Mouse (Mus musculus) urinary bladder, adult 18-20 months (tissue): ENCODE data around the gene Tpcn1.

Experiments used
- DNase-seq, 2 experiments: peaks; one replicate each; pipeline ENCODE4 v3.0.0; 2022; ENCODE audit warnings: low spot score in 2 of 2, mixed read lengths in 2 of 2

The Tpcn1 gene

GRCm38 (mm10) chr5:120558762-120559161, 29.7 kb downstream of the Tpcn1 start:
- no peak for DNase-seq

DNA sequence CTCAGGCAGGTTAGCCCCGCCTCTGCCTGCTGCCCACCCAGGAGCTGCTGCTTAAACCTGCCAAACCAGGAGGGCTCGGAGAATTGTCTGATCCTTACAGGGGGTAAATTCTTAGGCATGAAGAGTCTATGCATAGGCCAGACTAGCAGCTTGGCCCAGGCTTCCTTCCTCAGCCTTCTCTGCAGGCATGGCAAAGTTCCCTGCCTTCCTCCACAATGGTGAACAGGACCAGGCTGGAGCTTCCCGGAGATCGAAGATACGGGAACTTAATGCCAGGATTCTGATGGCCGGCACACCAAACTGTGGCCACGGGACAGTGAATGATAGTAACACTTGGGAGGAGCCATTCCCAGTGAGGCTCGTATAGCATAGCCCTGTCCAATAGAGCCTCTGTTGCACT, 30.4 kb downstream of the Tpcn1 start:
- no peak for DNase-seq

DNA sequence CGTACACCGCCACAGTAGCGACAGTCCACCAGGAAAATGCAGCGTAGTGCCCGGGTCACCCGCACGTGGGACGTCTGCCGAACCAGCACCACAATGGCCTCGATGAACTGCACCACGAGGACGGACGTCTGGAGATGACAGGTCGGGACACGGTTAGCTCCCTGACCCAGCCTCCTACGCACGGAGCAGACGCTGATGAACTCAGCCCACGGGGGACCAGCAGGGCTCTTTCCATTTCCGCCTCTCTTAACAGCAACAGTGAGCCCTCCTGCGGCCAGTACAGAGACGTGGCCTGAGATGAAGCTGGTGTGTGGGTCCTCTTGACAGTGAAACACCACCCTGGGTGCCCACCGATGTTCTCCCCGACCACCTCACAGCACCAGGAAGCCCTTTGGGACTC, 32.6 kb downstream of the Tpcn1 start:
- no peak for DNase-seq

DNA sequence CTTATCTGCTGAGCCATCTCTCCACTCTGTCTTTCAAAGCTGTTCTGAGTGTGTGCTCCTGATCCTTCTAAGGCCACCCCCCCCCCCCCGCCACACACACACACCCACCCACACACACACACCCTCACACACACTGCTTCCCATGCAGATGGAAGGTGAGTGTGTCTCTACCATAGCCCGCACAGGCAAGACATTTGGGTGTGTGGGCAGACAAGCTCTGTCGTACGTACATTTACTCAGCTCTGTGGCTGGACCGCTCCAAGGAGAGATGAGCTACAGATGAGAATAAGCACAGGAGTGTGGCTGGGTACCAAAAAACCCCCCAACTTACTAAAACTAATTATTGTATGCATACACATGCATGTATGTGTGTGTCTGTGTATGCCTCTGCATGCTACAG, 37.8 kb downstream of the Tpcn1 start:
- DNase-seq: no peak

- DNase-seq: no peak
These were observed 38.3 kb downstream of the Tpcn1 start for GRCm38 (mm10) chr5:120550137-120550536.

GRCm38 (mm10) chr5:120548236-120548850, 40.1 kb downstream of the Tpcn1 start:
- no peak for DNase-seq

DNA sequence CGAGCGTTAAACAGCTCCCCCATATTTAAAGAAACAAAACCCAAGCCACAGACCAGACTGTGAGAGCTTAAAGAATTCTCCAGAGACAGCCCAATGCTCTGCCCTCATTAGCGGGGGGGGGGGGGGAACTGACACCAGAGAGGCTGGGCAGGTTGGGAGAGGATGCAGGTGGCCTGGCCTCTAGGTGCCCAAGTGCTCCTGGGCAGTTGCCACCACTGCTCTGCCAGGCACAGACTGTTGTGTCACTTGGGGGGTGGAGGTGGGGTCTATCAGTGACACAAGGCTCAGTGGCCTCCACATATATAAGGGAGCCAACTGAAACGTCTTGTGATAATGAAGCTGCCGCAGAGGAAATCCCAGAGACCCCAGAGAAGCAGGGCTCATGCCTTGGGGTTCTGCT, 51.8 kb downstream of the Tpcn1 start:
- no peak for DNase-seq

DNA sequence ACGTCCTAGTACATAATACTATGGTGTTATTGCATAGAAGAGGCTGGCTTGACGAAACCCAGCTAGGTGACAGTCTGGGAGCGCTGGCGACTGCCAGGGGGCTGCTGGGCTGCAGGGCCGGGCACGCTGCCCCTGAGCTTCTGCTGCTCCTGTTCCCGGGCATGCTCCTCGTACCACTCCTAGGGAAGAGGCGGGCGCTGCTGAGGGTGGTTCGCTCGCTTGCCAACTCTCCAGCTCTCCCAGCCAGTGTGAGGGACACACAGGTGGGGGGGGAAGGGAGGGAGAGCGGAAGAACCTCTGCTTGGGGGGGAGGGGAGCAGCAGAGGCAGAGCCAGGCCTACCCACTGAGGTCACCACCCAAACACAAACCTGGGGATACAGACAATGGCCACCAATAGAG, 52.4 kb downstream of the Tpcn1 start:
- no peak for DNase-seq

DNA sequence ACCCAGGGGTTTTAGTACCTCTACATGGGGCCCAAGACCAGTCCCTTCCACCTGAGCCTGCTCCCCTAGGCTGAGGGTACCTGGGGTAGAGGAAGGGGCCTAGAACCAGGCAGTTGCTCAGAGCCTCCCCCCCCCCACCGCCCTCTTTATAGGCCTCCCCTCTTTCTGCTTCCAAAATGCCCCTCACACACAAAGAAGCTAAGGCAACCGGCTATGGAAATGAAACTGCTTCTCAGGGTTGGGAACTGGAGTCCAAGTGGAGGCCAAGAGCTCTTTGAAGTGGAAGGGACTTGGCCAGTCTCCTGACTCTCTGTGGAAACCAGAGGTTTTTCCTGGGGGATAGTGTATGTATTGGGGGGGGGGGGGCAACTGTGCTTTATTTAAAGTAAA, 53.8 kb downstream of the Tpcn1 start:
- DNase-seq: no peak

DNA sequence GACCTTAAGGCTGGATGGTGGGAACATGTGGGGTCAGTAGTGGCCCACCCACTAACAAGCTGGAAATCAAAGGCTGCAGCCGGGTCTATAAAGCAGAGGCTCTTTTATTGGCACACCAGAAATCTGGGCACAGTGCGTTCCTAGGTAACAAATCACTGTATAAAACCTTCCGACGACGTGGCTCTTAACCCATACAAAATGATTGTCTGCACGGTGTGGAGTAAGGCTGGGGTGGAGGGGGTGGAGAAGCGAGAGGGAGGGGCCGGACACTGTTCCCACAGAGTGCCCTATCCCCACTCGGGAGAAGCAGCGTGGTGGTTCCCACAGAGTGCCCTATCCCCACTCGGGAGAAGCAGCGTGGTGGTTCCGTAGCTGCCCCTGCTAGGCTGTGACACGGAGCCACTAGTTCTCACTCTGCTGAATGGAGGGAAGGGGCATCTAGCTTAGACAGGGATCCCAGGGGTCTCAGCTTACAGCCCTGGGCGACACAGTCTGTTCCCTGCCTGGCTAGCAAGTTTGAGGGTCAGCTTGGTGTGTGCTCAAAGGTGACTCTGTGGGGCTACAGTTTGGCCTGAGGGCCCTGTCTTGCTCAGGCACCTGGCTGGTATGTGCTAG, 54.3 kb downstream of the Tpcn1 start:
- no peak for DNase-seq

DNA sequence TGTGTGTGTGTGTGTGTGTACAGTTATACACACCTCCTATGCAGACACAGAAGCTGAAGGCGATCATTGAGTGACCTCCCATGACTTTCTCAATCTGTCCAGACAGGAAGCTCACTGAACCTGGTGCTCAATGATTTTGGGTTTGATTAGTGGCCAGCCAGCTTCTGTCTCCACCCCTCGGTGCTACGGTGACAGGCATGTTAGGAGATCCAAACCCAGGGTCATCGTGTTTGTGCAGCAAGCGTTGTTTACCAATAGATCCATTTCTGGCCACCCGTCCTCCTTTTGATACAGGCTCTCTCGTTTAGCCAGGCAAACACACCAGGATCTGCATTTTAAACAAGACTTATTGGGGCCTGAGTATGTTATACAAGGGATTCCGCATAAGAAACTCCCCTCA, 56.8 kb downstream of the Tpcn1 start:
- DNase-seq: no peak

- DNase-seq: no peak
These were observed 61.0 kb downstream of the Tpcn1 start for GRCm38 (mm10) chr5:120527296-120527964.

- no peak for DNase-seq
These were observed 62.2 kb downstream of the Tpcn1 start for GRCm38 (mm10) chr5:120526311-120526710.

GRCm38 (mm10) chr5:120525737-120526136, 62.7 kb downstream of the Tpcn1 start:
- no peak for DNase-seq

DNA sequence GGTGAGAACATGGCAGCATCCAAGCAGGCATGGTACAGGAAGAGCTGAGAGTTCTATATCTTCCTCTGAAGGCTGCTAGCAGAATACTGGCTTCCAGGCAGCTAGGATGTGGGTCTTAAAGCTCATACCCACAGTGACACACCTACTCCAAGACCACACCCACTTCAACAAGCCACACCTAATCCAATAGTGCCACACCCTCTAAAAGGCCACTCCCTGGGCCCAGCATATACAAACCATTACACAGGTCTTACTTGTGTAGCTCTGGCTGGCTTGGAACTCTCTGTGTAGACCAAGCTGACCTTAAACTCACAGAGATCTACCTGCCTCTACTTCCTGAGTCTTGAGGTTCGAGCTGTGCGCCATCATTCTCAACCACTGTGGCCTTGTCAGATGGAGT, 63.7 kb downstream of the Tpcn1 start:
- DNase-seq: no peak

DNA sequence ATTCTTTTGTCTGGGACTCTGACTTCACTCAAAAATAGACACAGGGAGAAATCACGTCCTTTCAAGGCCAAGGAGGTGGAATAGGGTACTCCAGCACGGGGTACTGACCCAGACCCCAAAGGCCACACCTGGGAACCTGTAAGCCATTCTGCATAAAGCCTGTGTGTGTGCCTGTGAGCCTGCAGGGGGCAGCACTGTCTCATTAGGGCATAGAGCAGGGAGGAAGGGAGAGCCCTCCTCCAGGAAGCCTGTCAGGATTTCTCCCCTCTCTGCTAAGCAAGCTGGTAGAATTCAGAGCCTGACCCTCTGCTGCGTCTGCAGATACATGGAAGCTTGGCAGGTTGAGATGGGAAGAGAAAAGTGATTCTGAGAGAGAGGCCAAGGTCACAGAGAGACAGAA, 65.8 kb downstream of the Tpcn1 start:
- no peak for DNase-seq

DNA sequence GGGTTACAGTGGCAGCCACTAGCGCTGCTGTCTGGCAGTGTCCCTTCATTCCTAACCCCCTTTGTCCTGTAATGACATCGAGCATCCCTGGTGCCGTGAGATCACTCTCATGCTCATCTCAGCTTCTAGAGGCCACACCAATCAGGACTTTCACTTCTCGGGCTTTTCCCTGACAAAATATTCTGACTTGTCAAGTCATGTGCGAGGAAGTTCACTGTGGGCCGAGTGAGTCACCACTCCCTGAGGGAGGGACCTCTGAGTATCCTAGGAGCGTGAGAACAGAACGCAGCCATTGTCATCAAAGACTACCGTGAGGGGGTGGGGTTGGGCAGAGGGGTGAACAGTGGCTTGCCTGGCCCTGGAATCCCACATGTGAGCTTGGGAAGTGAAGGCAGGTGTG, 70.9 kb downstream of the Tpcn1 start:
- peak in 1 of 2 experiments; percentile 73 for DNase-seq

GRCm38 (mm10) chr5:120516221-120516984, 72.1 kb downstream of the Tpcn1 start:
- no peak for DNase-seq

GRCm38 (mm10) chr5:120515451-120515850, 73.0 kb downstream of the Tpcn1 start:
- no peak for DNase-seq

- DNase-seq: no peak
These were observed 73.7 kb downstream of the Tpcn1 start for GRCm38 (mm10) chr5:120514754-120515153.

DNA sequence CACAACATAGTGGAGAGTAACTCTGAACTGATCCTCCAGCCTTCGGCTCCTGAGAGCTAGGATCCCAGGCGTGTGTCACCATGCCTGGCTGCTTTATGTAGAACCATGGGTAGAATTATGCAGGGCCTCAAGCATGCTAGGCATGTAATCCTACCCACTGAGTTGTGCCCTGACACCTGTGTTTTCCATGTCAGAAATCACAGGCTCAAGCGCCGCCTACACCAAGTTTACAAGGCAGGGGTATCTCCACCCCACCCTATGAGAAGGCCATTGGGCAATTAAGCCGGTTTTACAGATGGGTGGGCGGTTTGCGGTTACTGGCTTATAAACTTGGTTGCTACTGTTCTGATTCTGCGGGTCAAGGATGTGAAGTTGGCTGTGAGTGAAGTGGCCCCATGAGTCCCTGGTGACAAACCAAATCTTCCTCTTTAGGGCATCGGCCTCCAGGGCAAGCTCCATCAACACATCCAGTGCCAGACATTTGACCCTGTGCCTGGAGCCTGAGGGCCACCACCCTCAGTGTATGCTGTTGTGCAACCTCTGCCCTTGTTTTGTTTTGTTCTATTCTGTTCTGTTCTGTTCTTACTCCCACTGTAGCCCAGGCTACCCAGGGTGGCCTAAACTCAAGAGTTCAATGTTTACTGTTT, 74.3 kb downstream of the Tpcn1 start:
- no peak for DNase-seq

GRCm38 (mm10) chr5:120512911-120513555, 75.4 kb downstream of the Tpcn1 start:
- no peak for DNase-seq
